Mouse (Mus musculus): ENCODE results near the gene Nfasc.

- TF ChIP-seq CTCF (IDR thresholded peaks at IDR 0.05; ENCODE audit: control insufficient read depth, insufficient read depth, insufficient replicate concordance, low read depth, low read length) = no peak
- TF ChIP-seq POLR2A (IDR thresholded peaks at IDR 0.05; ENCODE audit: control insufficient read depth, low read depth, low read length) = no peak
Measured at GRCm38 (mm10) chr1:132570068-132570780, 171.4 kb downstream of the Nfasc start.
